Mouse (Mus musculus): Measurements from ENCODE around the gene B4galnt4. TPM values are rescaled to one million over a fixed set of nuclear protein-coding genes. Genes with fewer than 3 reads are reported as not detected.
"Not testable (repeated sequence)": the region's sequence is repeated elsewhere in the genome, so short reads cannot be mapped to it uniquely, and the experiment has no call there.

The B4galnt4 gene
- polyA plus RNA-seq (2014; fragmentation: Nextera tagmentation; extraction: Ambion mirVana) = 19.1 and 20.0 TPM in 2 replicates

DNA sequence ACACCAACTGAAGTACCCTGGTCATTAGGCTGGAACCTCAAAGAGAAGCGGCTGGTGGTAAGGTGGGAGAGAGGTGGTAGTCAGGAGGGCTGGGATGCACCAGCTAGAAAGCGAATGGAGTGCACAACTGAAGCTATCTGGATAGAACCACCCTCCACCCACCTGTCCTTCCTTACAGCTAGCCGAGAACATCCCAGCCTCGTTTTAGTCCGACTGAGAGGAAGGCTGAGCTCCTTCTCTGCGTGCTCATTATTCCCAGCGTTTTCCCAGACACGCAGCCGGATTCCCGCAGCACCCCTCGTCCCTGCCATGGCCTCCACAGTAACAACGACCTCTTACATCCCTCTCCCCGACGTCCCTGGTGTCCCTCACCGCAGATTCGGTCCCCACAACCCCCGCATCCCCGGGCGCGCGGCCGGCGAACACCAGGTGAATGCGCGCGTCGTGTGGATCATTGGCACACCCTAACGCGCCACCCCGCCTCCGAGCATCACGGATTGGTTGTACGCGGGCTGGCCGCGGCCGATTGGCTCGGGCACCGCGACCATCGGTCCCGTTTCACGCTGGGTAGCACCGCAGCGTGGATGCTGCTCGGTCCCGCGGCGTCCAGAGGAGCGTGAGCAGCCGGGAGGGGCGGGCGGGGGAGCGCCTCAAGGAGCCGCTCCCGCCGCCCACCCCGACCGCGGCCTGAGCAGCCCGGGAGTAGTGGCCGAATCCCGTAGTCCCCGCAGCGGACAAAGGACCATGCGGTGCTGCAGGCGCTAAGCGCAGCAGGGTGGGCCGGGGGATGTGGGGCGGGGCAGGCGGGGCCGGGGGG lies at the start of gene B4galnt4:
B4galnt4 (plus strand) TSS at position 679 of the 817 bp plus-strand sequence.
- DNase-seq (ENCODE audit: low spot score) = peak; percentile 92
- H3K36me3 ChIP-seq (ENCODE audit: control insufficient read depth, insufficient read depth, low read length) = peaks cover 9% of the 10 kb centered on the region
- peak within 1 kb of the TSS; percentile 90 for H3K4me2 ChIP-seq (ENCODE audit: low read depth, severe bottlenecking)
- peak within 1 kb of the TSS; percentile 96 for H3K9ac ChIP-seq (ENCODE audit: low read length)
- peaks cover 12% of the 10 kb centered on the region for H3K4me1 ChIP-seq (ENCODE audit: control insufficient read depth, insufficient read depth, low read length)
- ATAC-seq (ENCODE audit: insufficient number of reproducible peaks, low FRiP score, low TSS enrichment, low read depth) = peak; percentile 91
- no peaks in the 10 kb centered on the region for H3K9me3 ChIP-seq (ENCODE audit: control insufficient read depth, low read length)
- WGBS = under 1% methylated on average over 72 of the region's 72 CpGs
- H3K4me3 ChIP-seq (ENCODE audit: low read depth, low read length) = peak within 1 kb of the TSS; percentile 88
- no peaks in the 10 kb centered on the region for H3K27me3 ChIP-seq (ENCODE audit: control insufficient read depth, insufficient read depth, low read length)
- H3K27ac ChIP-seq (replicated peaks; ENCODE audit: low read depth, low read length) = peak within 1 kb of the TSS; percentile 52; the same call in 1 of the 2 replicates

DNA sequence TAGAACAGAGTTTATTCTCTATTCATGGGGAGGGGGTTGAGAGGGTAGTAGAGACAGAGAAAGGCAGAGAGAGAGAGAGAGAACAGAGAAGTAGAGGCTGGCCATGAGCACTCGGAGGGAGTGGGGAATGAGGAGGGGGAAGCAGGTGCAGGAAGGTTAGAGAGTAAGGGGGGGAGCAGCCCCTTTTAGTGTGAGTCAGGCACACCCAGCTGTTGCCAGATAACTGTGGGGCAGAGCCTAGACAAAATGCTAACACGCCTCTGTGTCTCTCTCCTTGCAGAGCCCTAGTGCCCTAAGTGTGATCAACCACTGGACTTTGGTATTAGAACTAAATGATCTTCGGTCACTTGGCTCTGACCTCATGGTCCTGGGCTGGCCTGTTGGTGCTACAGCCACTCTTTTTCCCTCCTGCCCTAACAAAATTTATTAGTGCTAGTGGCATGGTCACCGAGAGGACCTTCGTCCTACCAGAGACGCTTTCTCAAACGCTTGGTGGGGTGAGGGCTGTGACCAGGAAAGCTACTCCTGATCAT lies 49.6 kb upstream of the B4galnt4 start:
- no peaks in the 10 kb centered on the region for H3K36me3 ChIP-seq (ENCODE audit: control insufficient read depth, insufficient read depth, low read length)
- peaks cover 5% of the 10 kb centered on the region for H3K4me1 ChIP-seq (ENCODE audit: control insufficient read depth, insufficient read depth, low read length)
- no peak overlapping the region; the same call in 1 of the 2 replicates for H3K27ac ChIP-seq (replicated peaks; ENCODE audit: low read depth, low read length)
- no peaks in the 10 kb centered on the region for H3K9me3 ChIP-seq (ENCODE audit: control insufficient read depth, low read length)
- H3K9ac ChIP-seq (ENCODE audit: low read length) = no peak overlapping the region
- no peaks in the 10 kb centered on the region for H3K27me3 ChIP-seq (ENCODE audit: control insufficient read depth, insufficient read depth, low read length)
- WGBS = 87% methylated on average over 7 of the region's 7 CpGs
- H3K4me3 ChIP-seq (ENCODE audit: low read depth, low read length) = no peak overlapping the region
- peak overlapping the region; percentile 44; the same call in 1 of the 2 replicates for H3K4me2 ChIP-seq (ENCODE audit: low read depth, severe bottlenecking)
- ATAC-seq (ENCODE audit: insufficient number of reproducible peaks, low FRiP score, low TSS enrichment, low read depth) = no peak; the same call in 1 of the 2 replicates
- no peak for DNase-seq (ENCODE audit: low spot score)

DNA sequence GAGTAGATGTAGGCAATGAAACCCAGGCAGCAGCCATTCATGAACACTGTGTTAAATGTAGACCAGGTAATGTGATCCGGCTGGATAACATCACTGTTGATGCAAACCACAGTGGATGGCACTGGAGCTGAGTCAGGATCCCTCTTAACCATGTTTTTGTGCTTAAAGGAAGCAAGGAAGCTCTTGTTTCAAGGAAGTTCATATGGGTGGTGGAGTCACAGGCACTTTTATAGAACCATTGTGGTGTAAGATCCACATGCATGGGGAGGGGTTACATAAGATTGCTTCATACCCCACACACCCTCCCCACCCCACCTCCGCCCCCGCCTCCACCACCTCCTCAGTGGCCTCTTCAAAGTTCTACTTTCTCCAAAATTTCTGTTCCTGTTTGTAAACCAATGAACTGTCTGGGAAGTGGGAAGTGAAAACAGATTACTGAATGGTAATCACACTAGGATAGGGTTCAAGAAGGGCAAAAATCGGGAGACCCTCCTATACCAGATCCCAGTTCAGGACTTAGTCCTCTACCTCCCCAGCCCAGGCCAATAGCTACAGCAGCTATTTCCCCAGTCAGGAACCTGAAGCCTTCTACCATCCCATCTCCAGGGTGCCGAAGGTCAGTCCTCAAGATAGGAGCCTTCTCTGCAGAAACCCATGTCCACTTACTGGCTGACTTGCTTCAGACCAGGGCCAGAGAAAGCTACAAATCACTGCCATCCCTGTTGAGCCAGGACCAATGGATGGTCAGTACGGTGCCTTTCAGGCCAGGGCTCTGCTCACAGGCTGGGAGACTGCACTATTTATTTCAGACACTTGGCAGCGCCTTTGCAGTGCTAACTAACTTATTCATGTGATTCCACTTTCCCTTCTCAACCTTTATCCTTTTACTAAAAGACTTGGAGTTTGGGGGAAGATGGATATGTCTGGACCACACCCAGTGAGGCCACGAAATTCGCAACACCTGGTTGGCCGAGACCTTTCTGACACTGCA lies 43.9 kb upstream of the B4galnt4 start:
- no peaks in the 10 kb centered on the region for H3K4me1 ChIP-seq (ENCODE audit: control insufficient read depth, insufficient read depth, low read length)
- WGBS = 83% methylated on average over 10 of the region's 10 CpGs
- no peak overlapping the region for H3K4me3 ChIP-seq (ENCODE audit: low read depth, low read length)
- no peak overlapping the region for H3K27ac ChIP-seq (replicated peaks; ENCODE audit: low read depth, low read length)
- no peak overlapping the region for H3K4me2 ChIP-seq (ENCODE audit: low read depth, severe bottlenecking)
- H3K9me3 ChIP-seq (ENCODE audit: control insufficient read depth, low read length) = no peaks in the 10 kb centered on the region
- no peak overlapping the region for H3K9ac ChIP-seq (ENCODE audit: low read length)
- no peak for ATAC-seq (ENCODE audit: insufficient number of reproducible peaks, low FRiP score, low TSS enrichment, low read depth)
- H3K36me3 ChIP-seq (ENCODE audit: control insufficient read depth, insufficient read depth, low read length) = no peaks in the 10 kb centered on the region
- no peaks in the 10 kb centered on the region for H3K27me3 ChIP-seq (ENCODE audit: control insufficient read depth, insufficient read depth, low read length)
- DNase-seq (ENCODE audit: low spot score) = no peak

DNA sequence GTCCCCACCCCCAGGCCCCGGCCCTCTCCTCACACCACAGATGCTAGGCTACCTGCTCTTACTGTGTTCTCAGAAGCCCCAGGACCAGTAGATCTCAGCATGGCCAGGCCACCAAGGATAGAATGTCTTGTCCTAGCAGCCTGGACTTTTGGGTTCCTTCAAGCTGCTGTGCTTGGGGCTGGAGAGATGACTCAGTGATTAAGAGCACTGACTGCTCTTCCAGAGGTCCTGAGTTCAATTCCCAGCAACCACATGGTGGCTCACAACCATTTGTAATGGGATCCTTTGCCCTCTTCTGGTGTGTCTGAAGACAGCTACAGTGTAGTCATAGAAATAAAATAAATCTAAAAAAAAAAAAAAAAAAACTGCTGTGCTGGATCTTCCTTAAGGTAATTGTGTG lies 43.1 kb upstream of the B4galnt4 start, which contains the start of gene Ifitm6:
Ifitm6 (minus strand) TSS at position 101 of the 400 bp plus-strand sequence.
- not testable (repeated sequence) for H3K4me3 ChIP-seq (ENCODE audit: low read depth, low read length); H3K4me1 ChIP-seq (ENCODE audit: control insufficient read depth, insufficient read depth, low read length); H3K4me2 ChIP-seq (ENCODE audit: low read depth, severe bottlenecking); DNase-seq (ENCODE audit: low spot score); H3K27me3 ChIP-seq (ENCODE audit: control insufficient read depth, insufficient read depth, low read length); H3K27ac ChIP-seq (replicated peaks; ENCODE audit: low read depth, low read length); H3K36me3 ChIP-seq (ENCODE audit: control insufficient read depth, insufficient read depth, low read length); ATAC-seq (ENCODE audit: insufficient number of reproducible peaks, low FRiP score, low TSS enrichment, low read depth); H3K9me3 ChIP-seq (ENCODE audit: control insufficient read depth, low read length); H3K9ac ChIP-seq (ENCODE audit: low read length)
- WGBS = 84% methylated on average over 1 of the region's 1 CpGs

DNA sequence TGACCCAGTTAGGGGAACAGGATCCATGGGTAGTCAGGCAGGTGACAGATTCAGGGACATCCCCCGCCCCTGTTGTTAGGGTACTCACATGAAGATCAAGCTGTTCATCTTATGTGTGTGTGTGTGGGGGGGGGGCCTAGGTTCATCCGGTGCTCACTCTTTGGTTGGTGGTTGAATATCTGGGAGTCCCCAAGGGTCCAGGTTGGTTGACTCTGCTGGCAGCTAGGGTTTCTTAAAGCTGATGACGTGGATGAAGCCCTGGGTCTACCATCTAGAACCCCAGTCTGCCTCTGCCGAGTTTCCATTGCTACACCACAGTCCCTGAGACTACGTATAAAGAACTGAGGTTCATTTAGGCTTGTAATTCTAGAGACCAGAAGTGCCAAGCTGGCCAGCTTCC lies 41.9 kb upstream of the B4galnt4 start:
- DNase-seq (ENCODE audit: low spot score) = no peak
- no peak for ATAC-seq (ENCODE audit: insufficient number of reproducible peaks, low FRiP score, low TSS enrichment, low read depth)

DNA sequence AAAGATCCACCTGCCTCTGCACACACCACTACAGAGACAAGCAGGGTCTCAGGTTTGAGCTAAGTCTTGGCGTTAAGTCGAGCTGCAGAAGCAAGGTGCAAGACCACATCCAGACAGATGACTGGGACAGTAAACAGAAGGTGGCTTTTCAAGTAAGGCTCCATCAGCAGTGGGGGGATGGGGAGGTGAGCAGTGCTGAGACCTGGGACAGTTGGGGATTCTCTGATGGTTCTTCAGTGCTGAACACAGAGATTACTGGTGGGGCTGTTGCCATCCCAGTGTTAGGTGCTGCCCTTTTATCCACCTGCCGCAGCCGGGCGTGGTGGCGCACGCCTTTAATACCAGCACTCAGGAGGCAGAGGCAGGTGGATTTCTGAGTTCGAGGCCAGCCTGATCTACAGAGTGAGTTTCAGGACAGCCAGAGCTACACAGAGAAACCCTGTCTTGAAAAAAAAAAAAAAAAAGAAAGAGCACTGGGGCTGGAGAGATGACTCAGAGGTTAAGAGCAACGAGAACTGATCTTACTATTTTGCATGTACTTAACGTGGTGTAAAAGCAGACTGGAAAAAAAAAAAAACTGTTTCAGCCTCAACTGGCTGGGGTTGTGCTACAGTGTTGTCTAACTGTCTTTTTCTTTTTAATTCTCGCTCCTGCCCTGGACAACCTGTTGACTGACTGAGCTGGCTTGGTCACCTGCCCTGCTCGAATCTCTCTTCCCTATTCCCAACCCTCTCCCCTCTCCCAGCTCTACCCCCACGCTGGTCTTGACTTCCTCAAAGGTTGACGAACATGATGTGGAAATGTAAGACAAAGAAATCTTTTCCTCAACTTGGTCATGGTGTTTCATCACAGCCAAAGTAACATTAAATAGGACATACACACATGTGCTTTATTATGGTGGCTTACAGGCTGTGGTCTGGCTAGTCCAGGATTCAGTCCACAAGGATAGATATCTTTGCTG lies 39.1 kb upstream of the B4galnt4 start:
- Histone ChIP-seq H3K4me3 (ENCODE audit: low read depth, low read length) (no peak overlapping the region), H3K9ac (ENCODE audit: low read length) (no peak overlapping the region)
- no peak for ATAC-seq (ENCODE audit: insufficient number of reproducible peaks, low FRiP score, low TSS enrichment, low read depth)

More for the DNA sequence above, 41.9 kb upstream of the B4galnt4 start:
- Histone ChIP-seq H3K4me1 (ENCODE audit: control insufficient read depth, insufficient read depth, low read length) (no peaks in the 10 kb centered on the region), H3K36me3 (ENCODE audit: control insufficient read depth, insufficient read depth, low read length) (no peaks in the 10 kb centered on the region), H3K27ac (replicated peaks; ENCODE audit: low read depth, low read length) (no peak overlapping the region), H3K4me2 (ENCODE audit: low read depth, severe bottlenecking) (no peak overlapping the region), H3K9me3 (ENCODE audit: control insufficient read depth, low read length) (no peaks in the 10 kb centered on the region), H3K4me3 (ENCODE audit: low read depth, low read length) (no peak overlapping the region), H3K27me3 (ENCODE audit: control insufficient read depth, insufficient read depth, low read length) (no peaks in the 10 kb centered on the region), H3K9ac (ENCODE audit: low read length) (no peak overlapping the region)
- 93% methylated on average over 5 of the region's 5 CpGs for WGBS

DNA sequence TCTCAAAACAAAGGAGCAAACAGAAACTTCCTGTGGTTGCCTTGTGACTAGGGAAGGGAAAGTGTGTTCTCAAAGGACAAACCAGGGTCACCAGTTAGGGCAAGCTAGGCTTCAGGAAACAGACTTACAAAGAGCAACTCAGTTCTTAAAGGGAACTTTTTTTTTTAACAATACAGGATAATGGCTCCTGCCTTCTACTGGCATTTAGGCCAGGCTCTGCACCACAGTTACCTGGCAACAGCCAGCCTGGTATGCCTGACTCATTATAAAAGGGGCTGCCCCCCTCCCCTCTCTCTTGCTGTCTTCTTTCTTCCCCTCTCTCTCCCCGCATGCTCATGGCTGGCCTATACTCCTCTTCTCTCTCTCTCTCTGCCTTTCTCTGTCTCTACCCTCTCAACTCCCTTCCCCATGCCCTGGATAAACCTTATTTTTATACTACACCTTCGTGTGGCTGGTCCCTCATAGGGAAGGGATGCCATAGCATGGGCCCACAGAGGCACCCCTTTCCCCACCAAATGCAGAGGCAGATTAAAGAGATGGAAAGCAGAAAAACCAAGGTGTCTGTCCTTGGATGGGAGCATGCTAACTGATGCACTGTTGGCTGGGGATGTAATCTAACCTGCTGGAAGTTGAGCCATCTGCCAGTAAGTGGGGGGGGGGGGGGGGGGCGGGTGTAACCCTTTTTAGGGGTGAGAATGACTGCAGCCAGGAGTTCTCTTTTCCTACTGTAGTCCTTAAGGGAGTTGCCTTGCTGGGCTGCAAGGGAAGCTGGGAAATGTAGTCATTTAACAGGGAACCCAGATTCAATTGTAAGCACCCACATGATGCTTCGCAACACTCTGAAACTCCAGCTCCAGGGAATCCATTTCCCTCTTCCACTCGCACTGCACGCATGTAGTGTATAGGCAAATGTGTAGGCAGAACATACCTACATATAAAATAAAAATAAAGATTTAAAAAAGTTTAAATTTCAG lies 35.8 kb upstream of the B4galnt4 start:
- no peak overlapping the region for H3K9ac ChIP-seq (ENCODE audit: low read length)
- H3K4me1 ChIP-seq (ENCODE audit: control insufficient read depth, insufficient read depth, low read length) = no peaks in the 10 kb centered on the region
- H3K36me3 ChIP-seq (ENCODE audit: control insufficient read depth, insufficient read depth, low read length) = no peaks in the 10 kb centered on the region
- H3K27ac ChIP-seq (replicated peaks; ENCODE audit: low read depth, low read length) = no peak overlapping the region
- no peaks in the 10 kb centered on the region for H3K9me3 ChIP-seq (ENCODE audit: control insufficient read depth, low read length)
- ATAC-seq (ENCODE audit: insufficient number of reproducible peaks, low FRiP score, low TSS enrichment, low read depth) = no peak
- H3K27me3 ChIP-seq (ENCODE audit: control insufficient read depth, insufficient read depth, low read length) = no peaks in the 10 kb centered on the region
- no peak for DNase-seq (ENCODE audit: low spot score)
- H3K4me3 ChIP-seq (ENCODE audit: low read depth, low read length) = no peak overlapping the region
- no peak overlapping the region for H3K4me2 ChIP-seq (ENCODE audit: low read depth, severe bottlenecking)
- WGBS = 44% methylated on average over 6 of the region's 6 CpGs

More for the DNA sequence above, 39.1 kb upstream of the B4galnt4 start:
- H3K9me3 ChIP-seq (ENCODE audit: control insufficient read depth, low read length) = no peaks in the 10 kb centered on the region
- no peaks in the 10 kb centered on the region for H3K4me1 ChIP-seq (ENCODE audit: control insufficient read depth, insufficient read depth, low read length)
- no peak overlapping the region for H3K27ac ChIP-seq (replicated peaks; ENCODE audit: low read depth, low read length)
- no peak overlapping the region for H3K4me2 ChIP-seq (ENCODE audit: low read depth, severe bottlenecking)
- no peaks in the 10 kb centered on the region for H3K36me3 ChIP-seq (ENCODE audit: control insufficient read depth, insufficient read depth, low read length)
- H3K27me3 ChIP-seq (ENCODE audit: control insufficient read depth, insufficient read depth, low read length) = no peaks in the 10 kb centered on the region
- 81% methylated on average over 14 of the region's 14 CpGs for WGBS
- no peak for DNase-seq (ENCODE audit: low spot score)

All from limb, embryonic 11.5 days (tissue).